In the genomic region with DNA sequence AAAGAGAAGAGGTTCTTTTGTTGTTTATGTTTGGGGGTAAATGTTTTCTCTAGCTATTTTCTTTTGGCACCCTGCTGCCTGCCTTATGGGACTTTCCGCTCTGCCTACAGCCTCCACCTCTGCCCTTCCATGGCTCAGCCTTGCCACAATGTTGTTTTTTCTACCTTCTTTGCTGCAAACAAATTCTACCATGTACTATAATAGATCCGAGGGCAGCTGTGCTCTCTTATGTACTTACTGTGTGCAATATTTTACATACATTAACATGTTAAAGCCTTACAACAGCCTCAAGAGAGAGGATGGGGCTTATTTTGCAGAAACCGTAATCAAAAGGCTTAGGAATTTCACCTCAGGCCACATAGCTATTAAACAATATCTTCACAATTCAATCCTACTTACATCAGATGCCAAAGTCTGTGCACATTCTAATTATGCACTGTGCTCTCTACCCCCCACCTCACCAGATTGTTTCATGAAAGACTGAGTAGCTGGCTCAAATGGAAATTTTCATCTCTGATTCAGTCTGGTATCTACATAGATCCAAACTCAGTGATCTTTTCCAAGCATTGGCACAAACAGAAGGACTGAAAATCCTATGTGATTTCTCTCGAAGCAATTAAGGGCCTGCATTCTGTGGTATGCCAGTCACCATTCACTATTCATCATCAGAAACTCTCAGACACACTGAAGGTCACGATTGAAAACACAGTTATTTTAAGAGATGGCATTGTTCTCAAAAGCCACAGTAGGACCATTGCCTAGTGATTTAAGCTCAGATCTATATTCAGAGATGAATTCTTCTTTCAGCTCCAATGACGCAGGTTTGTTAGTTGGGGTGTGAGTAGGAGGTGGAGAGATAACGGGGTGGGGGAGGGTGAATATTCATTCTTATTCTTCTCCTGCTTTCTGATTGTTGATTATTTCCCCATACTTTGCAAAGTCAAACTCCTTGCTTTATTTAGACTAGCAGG, we compare ENCODE assay signal across 13 mouse cellular contexts.
DNase-seq lines count a peak whose midpoint lies in the region; ATAC-seq lines count a peak whose summit lies in the region.
"Had no signal": no experiment of that assay in that cellular context is flagged by ENCODE, and none has a peak within 500 bp of the region (broad histone marks: within the 10 kb centered on the region; RNA-seq: fewer than 3 reads in every experiment).

No protein-coding gene starts in this region.

- no peaks in the 10 kb centered on the region for H3K36me3 ChIP-seq in forebrain, embryonic 11.5 days (ENCODE audit: control insufficient read depth, insufficient read depth, low read length)
- no peaks in the 10 kb centered on the region for H3K36me3 ChIP-seq in forebrain, embryonic 10.5 days (replicated peaks)
- H3K36me3 ChIP-seq in neural tube, embryonic 13.5 days: no peaks in the 10 kb centered on the region
- H3K36me3 ChIP-seq in neural tube, embryonic 15.5 days: no peaks in the 10 kb centered on the region
- H3K36me3 ChIP-seq: embryonic facial prominence, embryonic 13.5 days; liver, embryonic 15.5 days had no signal

- ATAC-seq in forebrain, embryonic 11.5 days (replicated peaks; ENCODE audit: low FRiP score): peak; percentile 58
- 0 out of 2 replicates have a peak, but pooled peaks have one; percentile 50 for ATAC-seq in neural tube, embryonic 13.5 days (ENCODE audit: low read depth)
- ATAC-seq in neural tube, embryonic 15.5 days (ENCODE audit: low FRiP score): no peak
- ATAC-seq in cerebellum, adult (ENCODE audit: insufficient number of reproducible peaks, low FRiP score, low TSS enrichment): no peak

- H3K9me3 ChIP-seq in forebrain, embryonic 11.5 days (ENCODE audit: control insufficient read depth, low read length): no peaks in the 10 kb centered on the region
- no peaks in the 10 kb centered on the region for H3K9me3 ChIP-seq in forebrain, embryonic 10.5 days
- H3K9me3 ChIP-seq in neural tube, embryonic 13.5 days: no peaks in the 10 kb centered on the region
- no peaks in the 10 kb centered on the region for H3K9me3 ChIP-seq in neural tube, embryonic 15.5 days (replicated peaks)
- H3K9me3 ChIP-seq: embryonic facial prominence, embryonic 13.5 days; liver, embryonic 15.5 days had no signal

- 38% methylated on average over 7 of the region's 7 CpGs for WGBS in forebrain, embryonic 11.5 days
- 61% methylated on average over 7 of the region's 7 CpGs for WGBS in forebrain, embryonic 10.5 days
- WGBS in neural tube, embryonic 13.5 days: 57% methylated on average over 7 of the region's 7 CpGs
- WGBS in neural tube, embryonic 15.5 days: 59% methylated on average over 7 of the region's 7 CpGs

- no peaks in the 10 kb centered on the region for H3K27me3 ChIP-seq in forebrain, embryonic 11.5 days (ENCODE audit: control insufficient read depth, insufficient read depth, low read length)
- no peaks in the 10 kb centered on the region for H3K27me3 ChIP-seq in forebrain, embryonic 10.5 days (ENCODE audit: poor library complexity, severe bottlenecking)
- no peaks in the 10 kb centered on the region for H3K27me3 ChIP-seq in neural tube, embryonic 13.5 days
- H3K27me3 ChIP-seq in neural tube, embryonic 15.5 days (replicated peaks): no peaks in the 10 kb centered on the region
- H3K27me3 ChIP-seq: embryonic facial prominence, embryonic 13.5 days; liver, embryonic 15.5 days had no signal

- H3K27ac ChIP-seq in forebrain, embryonic 11.5 days (ENCODE audit: low read depth, low read length): no peak overlapping the region
- no peak overlapping the region for H3K27ac ChIP-seq in forebrain, embryonic 10.5 days
- no peak overlapping the region for H3K27ac ChIP-seq in neural tube, embryonic 13.5 days (replicated peaks)
- no peak overlapping the region for H3K27ac ChIP-seq in neural tube, embryonic 15.5 days (replicated peaks)
- H3K27ac ChIP-seq: embryonic facial prominence, embryonic 13.5 days; liver, embryonic 15.5 days had no signal

- DNase-seq in forebrain, embryonic 11.5 days (ENCODE audit: low spot score): no peak
- no peak for DNase-seq in forebrain, embryonic 10.5 days (ENCODE audit: extremely low spot score, low spot score)
- peak; percentile 7 to 13 for DNase-seq in layer of hippocampus, adult 8-10 months (ENCODE audit: low spot score in 2 of 2)
- DNase-seq in left cerebral cortex, adult 18-20 months (ENCODE audit: low spot score in 2 of 2): no peak
- DNase-seq in spleen, postnatal 4 days (ENCODE audit: low spot score in 2 of 2): no peak
- DNase-seq: adrenal gland, adult 2 months; lung, postnatal 36 days; thymus, postnatal 14 days had no signal

- no peak overlapping the region for H3K9ac ChIP-seq in forebrain, embryonic 11.5 days (ENCODE audit: low read length)
- no peak overlapping the region for H3K9ac ChIP-seq in neural tube, embryonic 13.5 days
- no peak overlapping the region for H3K9ac ChIP-seq in neural tube, embryonic 15.5 days (replicated peaks)
- H3K9ac ChIP-seq: embryonic facial prominence, embryonic 13.5 days; liver, embryonic 15.5 days had no signal

- peaks cover 5% of the 10 kb centered on the region; the same call in 1 of the 2 replicates for H3K4me1 ChIP-seq in forebrain, embryonic 11.5 days (replicated peaks; ENCODE audit: control insufficient read depth, insufficient read depth, low read length)
- H3K4me1 ChIP-seq in forebrain, embryonic 10.5 days: peaks cover 15% of the 10 kb centered on the region
- H3K4me1 ChIP-seq in neural tube, embryonic 13.5 days (replicated peaks): no peaks in the 10 kb centered on the region; the same call in 1 of the 2 replicates
- no peaks in the 10 kb centered on the region for H3K4me1 ChIP-seq in neural tube, embryonic 15.5 days
- H3K4me1 ChIP-seq: liver, embryonic 15.5 days had no signal

- H3K4me2 ChIP-seq in forebrain, embryonic 11.5 days (ENCODE audit: low read depth, low read length, severe bottlenecking): no peak overlapping the region
- no peak overlapping the region for H3K4me2 ChIP-seq in neural tube, embryonic 13.5 days
- H3K4me2 ChIP-seq in neural tube, embryonic 15.5 days: no peak overlapping the region
- H3K4me2 ChIP-seq: embryonic facial prominence, embryonic 13.5 days; liver, embryonic 15.5 days had no signal

- H3K4me3 ChIP-seq in forebrain, embryonic 11.5 days (ENCODE audit: low read depth, low read length): no peak overlapping the region
- H3K4me3 ChIP-seq in forebrain, embryonic 10.5 days: no peak overlapping the region
- H3K4me3 ChIP-seq in neural tube, embryonic 13.5 days: no peak overlapping the region
- no peak overlapping the region for H3K4me3 ChIP-seq in neural tube, embryonic 15.5 days (replicated peaks)
- H3K4me3 ChIP-seq: embryonic facial prominence, embryonic 13.5 days; liver, embryonic 15.5 days had no signal

Comparison
In these comparisons a context has a peak if more than half of its experiments do, and no peak if none do; other contexts are left out.
1. ATAC-seq: peak in forebrain, embryonic 11.5 days (single experiment) and neural tube, embryonic 13.5 days (single experiment); none in neural tube, embryonic 15.5 days (single experiment) and cerebellum, adult (single experiment).
2. DNase-seq: peak in layer of hippocampus, adult 8-10 months (2 of 2); none in forebrain, embryonic 11.5 days (single experiment), forebrain, embryonic 10.5 days (single experiment), left cerebral cortex, adult 18-20 months (0 of 2) and spleen, postnatal 4 days (0 of 2).